In genomic region chr9:100440111-100440790, GRCm38 (mm10) we compare ENCODE assay signal across 9 mouse cellular contexts. TPM values are rescaled to one million over a fixed set of nuclear protein-coding genes. Genes with fewer than 3 reads are reported as not detected.
A peak's percentile ranks its signal among the peaks of the same experiment; 100 is the strongest.
DNase-seq lines count a peak whose midpoint lies in the region; ATAC-seq and TF ChIP-seq lines count a peak whose summit lies in the region.
"Had no signal": no experiment of that assay in that cellular context is flagged by ENCODE, and none has a peak within 500 bp of the region (broad histone marks: within the 10 kb centered on the region; RNA-seq: fewer than 3 reads in every experiment).

No protein-coding gene starts in this region.

- H3ac ChIP-seq in C2C12 (ENCODE audit: control insufficient read depth, insufficient read length, low read depth) = no peak overlapping the region

- peak overlapping the region; percentile 9 for H3K4me2 ChIP-seq in lung, postnatal 0 days (replicated peaks; ENCODE audit: low read depth, low read length)
- H3K4me2 ChIP-seq: stomach, embryonic 15.5 days had no signal

- intact Hi-C loops in heart, postnatal 36 days (cut with DNase I) = no loop called here

- H3K79me2 ChIP-seq in C2C12 (ENCODE audit: control insufficient read depth, insufficient read depth) = no peaks in the 10 kb centered on the region

- no peak overlapping the region for H3K4me3 ChIP-seq in C2C12 (ENCODE audit: insufficient read depth, poor library complexity, severe bottlenecking)
- H3K4me3 ChIP-seq in lung, postnatal 0 days (ENCODE audit: low read depth, low read length) = no peak overlapping the region
- H3K4me3 ChIP-seq: stomach, embryonic 15.5 days had no signal

- 25% methylated on average over 9 of the region's 9 CpGs for WGBS in lung, postnatal 0 days

- TF ChIP-seq CTCF in C2C12 (IDR thresholded peaks at IDR 0.05; ENCODE audit: control insufficient read depth, insufficient read depth, insufficient read length) = no peak
- TF ChIP-seq CTCF in lung, postnatal 0 days (IDR thresholded peaks at IDR 0.05) = no peak

- TF ChIP-seq EP300 in lung, postnatal 0 days (IDR thresholded peaks at IDR 0.05) = peak; percentile 33; the same call in 1 of the 2 replicates

- no peaks in the 10 kb centered on the region for H3K79me3 ChIP-seq in C2C12 (ENCODE audit: low read depth)

- no peaks in the 10 kb centered on the region for H3K36me3 ChIP-seq in C2C12 (ENCODE audit: control insufficient read depth, insufficient read depth)
- no peaks in the 10 kb centered on the region for H3K36me3 ChIP-seq in lung, postnatal 0 days (ENCODE audit: insufficient read depth, low read length)
- H3K36me3 ChIP-seq: stomach, embryonic 15.5 days had no signal

- peak; percentile 88 for ATAC-seq in lung, postnatal 0 days
- ATAC-seq in erythroblast, adult 5-6 weeks (replicated peaks; ENCODE audit: low FRiP score, poor library complexity, severe bottlenecking) = no peak

- peak; percentile 54 for DNase-seq in 3134 (ENCODE audit: extremely low read depth, insufficient read length, low spot score)
- DNase-seq in fibroblast of lung, adult 2 months (ENCODE audit: low read depth) = peak; percentile 65
- peak; percentile 55 to 56 for DNase-seq in heart, postnatal 36 days
- peak; percentile 91 for DNase-seq in lung, postnatal 0 days (ENCODE audit: low spot score)
- DNase-seq in right cerebral cortex, postnatal 10 days (ENCODE audit: low spot score in 2 of 2) = peak; percentile 78 to 81
- DNase-seq in B cell, adult 2 months = no peak

- H3K9me3 ChIP-seq in lung, postnatal 0 days (ENCODE audit: low read length) = no peaks in the 10 kb centered on the region
- H3K9me3 ChIP-seq: stomach, embryonic 15.5 days had no signal

- no peaks in the 10 kb centered on the region; the same call in 1 of the 2 replicates for H3K4me1 ChIP-seq in lung, postnatal 0 days (ENCODE audit: insufficient read depth, low read depth, low read length)

- no peak overlapping the region for H3K9ac ChIP-seq in lung, postnatal 0 days (replicated peaks; ENCODE audit: low read depth)
- H3K9ac ChIP-seq: stomach, embryonic 15.5 days had no signal

- H3K27me3 ChIP-seq in C2C12 (ENCODE audit: control insufficient read depth, insufficient read depth, insufficient read length) = no peaks in the 10 kb centered on the region
- H3K27me3 ChIP-seq in lung, postnatal 0 days (replicated peaks; ENCODE audit: insufficient read depth, low read length) = no peaks in the 10 kb centered on the region
- H3K27me3 ChIP-seq: stomach, embryonic 15.5 days had no signal

- H3K27ac ChIP-seq in lung, postnatal 0 days (ENCODE audit: low read length) = peak overlapping the region; percentile 68
- H3K27ac ChIP-seq: stomach, embryonic 15.5 days had no signal

TF ChIP-seq in C2C12, 6 proteins besides CTCF, POLR2A, EP300 and RAD21:
- TF ChIP-seq FOSL1 (IDR thresholded peaks at IDR 0.05; ENCODE audit: insufficient read depth, low read length, poor library complexity, severe bottlenecking) (peak; percentile 36), USF1 (IDR thresholded peaks at IDR 0.05; ENCODE audit: low read depth) (no peak)

RNA-seq across cellular contexts. Expression of gene Il20rb, which starts 46.3 kb away (rescaled TPM):
- polyA plus RNA-seq in C2C12 (2012; fragmentation: generic; extraction: Trizol) = 0.35 TPM
- total RNA-seq in heart, postnatal 36 days (2021) = 1 to 10 TPM in 1 of 2 experiments, under 1 TPM in 1; 0.89 to 1.4 TPM
- polyA plus RNA-seq in lung, postnatal 0 days (2015; fragmentation: Nextera tagmentation; extraction: Ambion mirVana) = 1.9 and 2.2 TPM in 2 replicates
- total RNA-seq in erythroblast, adult 5-6 weeks (2015; ENCODE audit: low replicate concordance) = 0.63 TPM in 1 of 2 replicates, not detected in the other
- total RNA-seq in erythroblast, adult 5-6 weeks (2017; ENCODE audit: low replicate concordance) = 4.0 TPM in 1 of 2 replicates, not detected in the other

Comparison
In these comparisons a context has a peak if more than half of its experiments do, and no peak if none do; other contexts are left out.
1. DNase-seq: peak in 3134 (single experiment), fibroblast of lung, adult 2 months (single experiment), heart, postnatal 36 days (2 of 2), lung, postnatal 0 days (single experiment) and right cerebral cortex, postnatal 10 days (2 of 2); none in B cell, adult 2 months (0 of 2).